Mouse (Mus musculus) naive thymus-derived CD4-positive, alpha-beta T cell, adult 2 months (primary cell): ENCODE data around the gene Gm16181.
"Not testable (repeated sequence)": the region's sequence is repeated elsewhere in the genome, so short reads cannot be mapped to it uniquely, and the experiment has no call there.

ENCODE experiments used
- DNase-seq: peaks from one replicate; pipeline ENCODE4 v3.0.0-alpha.2; 2011; ENCODE audit warnings: low read depth

The Gm16181 gene

DNA sequence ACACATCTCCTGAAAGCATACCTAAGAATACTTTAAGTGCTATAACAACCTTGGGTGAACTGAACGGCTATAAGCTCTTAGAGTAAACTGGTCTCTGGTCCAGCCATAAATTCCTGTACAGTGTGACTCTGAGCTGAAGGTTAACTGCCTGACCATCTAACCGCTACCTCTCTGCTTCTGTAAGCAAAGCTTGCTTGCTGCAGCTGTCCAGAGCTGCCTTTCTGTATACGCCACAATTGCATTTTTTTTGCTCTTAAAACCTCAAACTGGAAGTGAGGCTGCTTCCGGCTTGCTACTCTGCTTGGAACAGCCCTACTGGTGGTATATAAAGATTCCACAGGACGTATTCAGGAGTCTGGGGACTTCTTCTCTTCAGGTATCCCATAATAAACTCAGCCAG is 12.0 kb downstream of the Gm16181 start:
- DNase-seq, result peak; percentile 82

DNA sequence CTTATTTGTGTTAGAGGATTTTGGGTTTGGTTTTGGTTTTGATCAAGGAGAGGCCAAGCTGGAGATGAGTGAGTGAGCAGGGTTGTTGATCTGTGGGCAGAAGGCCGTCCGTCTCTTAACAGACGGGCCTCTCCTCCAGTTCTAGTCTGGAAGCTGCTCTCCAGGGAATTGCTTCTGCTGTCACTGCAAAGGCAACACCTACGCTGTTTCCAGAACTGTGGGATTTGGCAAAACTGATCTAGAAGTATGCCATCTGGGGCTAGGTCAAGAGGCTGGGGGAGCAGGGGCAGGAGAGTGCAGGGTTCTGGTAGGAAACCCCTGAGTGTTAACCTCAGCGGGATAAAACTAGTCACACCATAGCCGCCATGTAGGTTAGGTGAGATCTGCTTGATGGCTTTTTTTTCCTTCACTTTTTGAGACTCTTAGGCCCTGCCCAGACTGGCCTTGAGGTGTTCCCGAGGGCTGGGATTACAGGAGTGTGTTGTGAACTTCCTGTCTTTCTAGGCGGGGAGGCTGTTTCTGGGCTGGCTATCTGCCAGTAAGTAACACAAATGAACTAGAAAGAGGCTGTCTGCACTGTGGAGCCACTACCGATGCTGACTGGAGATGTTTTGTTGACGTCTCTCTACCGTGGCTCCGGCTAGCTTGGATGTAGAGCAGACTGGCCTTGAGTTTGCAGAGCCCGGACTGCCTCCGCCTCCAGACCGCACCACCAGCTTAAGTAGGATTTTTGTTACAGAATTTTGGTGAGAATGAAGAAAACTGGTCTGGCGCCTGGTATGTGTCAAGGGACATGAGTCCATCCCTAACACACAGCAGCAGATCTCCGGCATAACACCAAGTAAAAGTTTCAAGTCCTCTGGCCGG is 12.7 kb downstream of the Gm16181 start, which contains the start of gene Atp6v1g2:
Gene Atp6v1g2 (plus strand): TSS at position 547 of the 867 bp plus-strand sequence.
- DNase-seq, result peak; percentile 66

DNA sequence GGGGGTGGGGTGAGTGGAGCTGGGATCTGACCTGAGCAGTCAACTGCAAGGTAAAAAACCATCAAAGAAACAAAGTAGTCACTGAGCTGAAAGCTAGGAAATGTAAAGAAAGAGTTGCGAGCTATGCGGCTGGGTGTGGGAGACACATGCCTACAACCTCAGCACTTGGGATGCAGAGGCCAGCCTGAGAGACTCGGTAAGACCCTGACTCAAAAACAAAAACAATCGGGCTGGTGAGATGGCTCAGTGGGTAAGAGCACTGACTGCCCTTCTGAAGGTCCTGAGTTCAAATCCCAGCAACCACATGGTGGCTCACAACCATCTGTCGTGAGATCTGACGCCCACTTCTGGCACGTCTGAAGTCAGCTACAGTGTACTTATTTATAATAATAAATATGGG is 13.5 kb downstream of the Gm16181 start:
- DNase-seq, result not testable (repeated sequence)

DNA sequence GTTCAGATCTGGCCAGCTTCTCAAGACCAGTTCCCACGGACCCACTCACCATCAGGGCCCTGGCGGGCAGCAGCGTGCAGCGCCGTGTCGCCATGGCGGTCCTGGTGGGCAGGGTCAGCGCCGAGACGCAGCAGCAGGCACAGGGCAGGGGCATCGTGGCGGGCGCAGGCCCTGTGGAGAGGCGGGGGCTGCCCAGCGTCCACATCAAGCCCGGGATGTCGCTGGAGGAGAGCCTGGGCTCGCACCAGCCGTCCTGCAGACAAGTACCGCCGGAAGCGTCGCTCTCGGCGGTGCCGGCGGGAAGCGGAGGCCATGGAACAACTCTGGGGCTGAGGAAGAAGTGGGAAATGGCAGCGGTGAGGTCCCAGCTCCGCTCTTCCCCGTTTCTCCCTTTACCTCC is 14.3 kb downstream of the Gm16181 start:
- DNase-seq, result peak; percentile 59

DNA sequence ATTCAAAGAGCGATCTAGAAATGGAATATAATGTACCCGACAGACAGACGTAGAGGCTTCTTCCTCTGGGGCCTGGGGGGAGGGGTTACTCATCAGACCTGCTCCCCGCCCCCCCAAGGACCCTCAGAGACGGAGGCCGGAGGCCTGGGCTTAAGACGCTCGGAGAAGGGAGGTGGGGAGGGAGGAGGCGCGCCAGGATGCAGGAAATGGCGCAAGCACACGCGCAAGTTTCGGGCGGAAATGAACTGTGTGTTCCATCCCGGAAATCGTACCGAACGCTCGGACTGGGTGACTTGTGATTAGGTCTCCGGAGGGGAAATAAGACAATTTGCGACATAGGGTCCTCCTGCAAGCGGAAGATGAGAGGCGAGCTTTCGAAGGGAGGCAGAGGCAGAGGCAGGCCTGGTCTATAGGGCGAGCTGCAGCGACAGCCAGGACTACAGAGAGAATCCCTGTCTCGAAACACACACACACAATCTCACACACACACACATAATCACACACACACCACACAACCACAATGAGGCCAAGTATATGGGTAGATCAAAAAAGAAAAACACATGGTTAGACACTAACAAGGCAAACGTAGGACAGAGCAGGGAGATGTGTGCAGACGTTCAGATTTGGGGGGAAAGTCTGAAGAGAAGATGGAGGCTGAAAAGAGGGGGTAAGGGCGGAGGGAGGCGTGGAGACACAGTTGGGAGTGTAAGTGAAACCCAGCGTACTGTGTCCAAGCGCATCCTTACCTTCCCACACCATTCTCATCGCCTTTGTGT is 15.2 kb downstream of the Gm16181 start, which contains the start of gene Nfkbil1:
Gene Nfkbil1 (minus strand): TSS at position 179 of the 776 bp plus-strand sequence.
- peak; percentile 90 for DNase-seq

DNA sequence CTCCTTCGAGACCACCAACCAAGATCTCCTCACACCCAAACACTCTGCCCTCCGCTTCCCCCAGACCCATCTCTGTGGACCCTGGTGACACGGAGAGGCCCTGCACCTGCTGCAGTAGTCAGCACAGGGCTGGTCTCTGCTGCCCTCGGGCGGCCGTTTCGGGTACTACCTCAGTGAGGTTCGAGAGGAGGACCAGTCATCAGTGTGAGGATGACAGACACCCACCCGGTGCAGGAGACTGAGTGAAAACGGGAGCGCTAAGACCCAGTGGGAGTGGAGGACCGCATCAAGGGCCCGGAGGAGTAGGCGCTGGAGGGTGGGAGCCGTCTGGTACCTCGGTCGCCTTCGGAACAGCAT is 15.7 kb downstream of the Gm16181 start:
- DNase-seq, result peak; percentile 99

DNA sequence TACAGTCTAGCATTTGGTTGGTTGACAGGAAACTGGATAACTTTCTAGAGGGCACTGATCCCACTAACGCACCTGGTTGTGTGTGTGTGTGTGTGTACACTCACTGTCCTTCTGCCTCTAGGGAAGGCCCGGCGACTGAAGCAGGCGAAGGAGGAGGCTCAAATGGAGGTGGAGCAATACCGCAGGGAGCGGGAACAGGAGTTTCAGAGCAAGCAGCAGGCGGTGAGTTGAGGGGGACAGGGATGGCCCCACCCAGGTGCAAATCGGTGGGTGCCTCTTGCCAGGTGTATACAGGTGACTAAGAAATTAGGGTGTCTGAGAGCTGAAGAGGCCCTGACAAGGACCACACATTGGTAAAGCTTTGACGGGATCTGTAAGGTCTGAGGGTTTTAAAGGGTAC is 16.4 kb downstream of the Gm16181 start:
- no peak for DNase-seq

DNA sequence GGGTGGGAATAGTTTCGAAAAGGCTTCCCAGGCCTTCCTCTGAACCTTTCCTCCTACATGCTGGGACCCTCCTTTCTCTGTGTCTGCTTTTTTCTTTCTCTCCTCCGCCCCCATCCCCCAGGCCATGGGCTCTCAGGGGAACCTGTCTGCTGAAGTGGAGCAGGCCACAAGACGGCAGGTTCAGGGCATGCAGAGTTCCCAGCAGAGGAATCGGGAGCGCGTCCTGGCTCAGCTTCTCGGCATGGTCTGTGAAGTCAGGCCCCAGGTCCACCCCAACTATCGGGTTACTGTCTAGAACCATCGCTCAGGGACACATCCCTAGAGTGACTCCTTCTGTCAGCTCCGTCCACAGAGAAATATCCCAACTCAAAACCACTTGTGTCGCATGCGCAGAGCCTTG is 16.9 kb downstream of the Gm16181 start:
- DNase-seq, result no peak

DNA sequence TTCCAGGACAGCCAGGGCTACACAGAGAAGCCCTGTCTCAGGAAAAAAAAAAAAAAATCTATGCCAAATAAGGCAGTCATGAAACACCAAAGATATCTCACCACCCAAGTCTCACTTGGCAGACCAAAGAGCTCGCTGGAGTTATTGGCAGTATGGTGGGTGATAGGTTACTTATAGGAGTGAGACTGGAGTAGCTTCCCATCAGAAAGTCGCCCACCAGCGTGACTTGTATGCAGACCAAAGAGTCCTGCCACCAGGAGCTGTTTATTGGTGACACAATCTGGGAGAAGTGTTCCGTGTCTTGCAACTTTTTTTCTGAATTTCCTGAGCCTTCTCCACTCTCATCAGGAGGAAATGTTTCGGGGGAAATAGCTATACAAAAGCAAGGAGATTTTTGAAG is 19.1 kb downstream of the Gm16181 start:
- DNase-seq, result no peak

DNA sequence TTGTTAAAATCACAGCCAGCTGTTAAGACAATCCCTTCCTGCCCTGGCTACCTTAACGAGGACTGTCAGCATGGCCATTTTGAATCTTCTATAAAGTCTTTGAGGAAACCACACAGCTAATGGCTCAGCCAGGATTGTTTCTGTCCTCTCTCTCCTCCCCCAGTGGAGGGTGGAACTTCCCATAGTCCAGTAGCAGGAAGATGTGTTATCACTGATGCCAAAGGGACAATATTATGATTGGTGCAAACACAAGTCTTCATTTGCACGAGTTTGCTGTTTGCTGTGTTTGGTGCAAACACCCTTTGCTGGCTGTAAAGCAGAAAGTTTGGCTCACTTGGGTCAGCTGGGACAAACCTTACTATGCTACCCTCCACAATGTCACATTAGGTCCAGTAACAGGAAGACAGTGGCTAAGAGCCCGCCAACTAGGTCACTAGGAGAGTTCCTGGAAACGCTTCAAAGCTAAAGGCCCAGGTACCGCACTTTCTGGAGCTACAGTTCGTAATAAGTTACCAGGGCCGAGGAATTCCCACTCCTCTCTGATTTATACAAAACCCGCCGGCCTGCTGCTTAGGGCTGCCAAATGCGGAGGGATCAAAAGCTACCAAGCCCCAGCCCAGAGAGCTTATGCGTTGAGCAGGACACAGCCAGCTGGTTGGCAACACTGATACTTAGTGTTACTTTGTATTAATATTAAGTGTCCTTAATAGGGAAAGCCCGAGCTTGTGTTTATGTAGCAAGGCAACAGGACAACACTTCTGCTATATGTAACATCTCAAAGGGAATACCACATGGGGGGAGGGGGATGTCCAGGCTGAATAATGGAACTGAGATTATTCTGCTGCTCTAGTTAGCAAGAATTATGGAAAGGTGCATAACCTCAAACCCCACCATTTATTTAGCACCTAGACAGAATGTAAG is 20.0 kb downstream of the Gm16181 start:
- DNase-seq, result no peak

DNA sequence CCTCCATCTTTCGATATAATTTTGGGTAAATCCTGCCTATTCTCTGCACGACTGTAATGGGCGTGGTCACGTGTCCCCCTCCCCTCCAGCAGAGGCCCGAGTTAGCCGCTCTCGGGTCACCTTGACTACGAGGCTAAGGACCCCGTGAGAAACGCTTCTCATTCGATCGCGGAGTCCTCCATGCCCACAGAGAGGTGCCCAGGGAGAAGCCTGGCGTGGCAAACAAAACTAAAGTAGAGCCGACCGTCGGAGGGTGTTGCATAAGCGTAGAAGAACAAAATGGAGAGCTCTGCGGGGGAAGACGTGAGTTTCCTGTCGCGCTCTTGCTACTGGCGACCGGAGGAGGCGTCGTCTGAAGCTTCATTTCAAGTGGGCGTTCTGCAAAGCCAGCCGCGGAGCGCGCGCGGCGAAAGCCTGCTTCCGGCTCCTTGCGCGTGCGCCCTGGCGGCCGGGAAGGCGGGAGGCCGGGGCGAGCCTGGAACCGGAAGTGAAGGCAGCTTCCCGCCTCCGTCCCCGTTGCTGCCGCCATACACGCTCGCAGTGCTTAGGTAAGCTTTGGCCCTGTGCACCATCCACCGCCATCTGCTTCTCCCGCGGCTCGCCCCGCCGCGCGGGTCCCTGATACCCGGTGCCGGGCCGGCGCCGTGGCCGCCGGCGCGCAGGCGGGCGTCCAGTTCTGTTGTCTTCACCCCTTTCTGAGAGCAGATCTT is 20.8 kb downstream of the Gm16181 start, which contains the start of gene Ddx39b:
Gene Ddx39b (plus strand): TSS at position 442 of the 710 bp plus-strand sequence.
- peak; percentile 98 for DNase-seq

DNA sequence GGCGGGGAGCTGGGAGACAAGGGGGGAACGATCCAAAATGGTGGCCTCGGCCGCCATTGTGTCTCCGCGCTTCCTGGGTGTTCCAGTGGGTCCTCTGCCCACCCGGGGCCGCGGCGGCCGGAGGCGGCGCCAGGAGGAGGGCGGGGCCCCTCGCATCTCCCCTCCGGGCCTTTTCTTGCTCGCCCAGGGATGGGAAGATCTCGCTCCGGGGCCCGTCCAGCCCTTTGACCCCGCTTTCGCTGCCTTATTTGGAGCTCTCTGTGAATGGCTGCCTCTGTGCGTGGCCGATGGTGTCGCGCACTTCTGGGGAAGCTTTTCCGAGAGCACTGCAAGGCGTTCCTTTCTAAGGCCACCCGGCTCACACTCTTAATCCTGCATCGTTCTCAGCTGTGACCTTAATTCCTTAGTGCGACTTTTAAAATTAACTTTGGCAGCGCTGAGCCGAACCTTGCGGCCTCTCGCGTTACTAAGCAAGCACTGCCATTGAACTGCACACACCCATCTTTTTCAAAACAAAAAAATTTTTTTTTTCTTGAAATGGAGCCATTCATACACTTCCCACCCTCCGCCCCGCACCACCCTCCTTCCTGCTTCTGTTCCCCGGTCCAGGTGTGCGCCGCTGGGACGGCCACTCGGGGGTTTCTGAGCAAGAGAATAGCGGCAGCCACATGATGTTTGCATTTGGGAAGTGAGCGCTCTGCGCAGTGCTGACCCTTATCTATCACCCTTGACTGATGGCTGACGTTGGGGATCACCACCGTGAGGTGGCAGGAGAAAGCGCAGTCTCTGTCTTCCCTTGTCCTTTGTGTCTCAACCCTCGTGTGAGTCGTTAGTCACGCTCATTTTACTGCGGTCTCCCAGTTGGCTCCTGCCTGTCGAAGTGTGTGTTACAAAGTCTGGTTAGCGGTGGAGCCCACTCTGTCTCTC is 21.6 kb downstream of the Gm16181 start:
- peak; percentile 75 for DNase-seq

DNA sequence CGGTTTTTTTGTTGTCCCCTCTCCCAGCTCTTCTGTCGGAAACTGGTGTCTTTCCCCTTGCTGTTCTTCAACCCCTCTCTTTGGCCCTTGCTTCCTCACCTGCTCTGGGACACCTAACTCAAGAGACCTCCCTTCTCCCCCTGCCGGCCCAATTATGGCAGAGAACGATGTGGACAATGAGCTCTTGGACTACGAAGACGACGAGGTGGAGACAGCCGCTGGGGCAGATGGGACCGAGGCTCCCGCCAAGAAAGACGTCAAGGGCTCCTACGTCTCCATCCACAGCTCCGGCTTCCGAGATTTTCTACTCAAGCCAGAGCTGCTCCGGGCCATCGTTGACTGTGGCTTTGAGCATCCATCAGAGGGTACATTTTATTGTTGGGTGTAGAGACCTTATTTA is 22.5 kb downstream of the Gm16181 start:
- DNase-seq, result no peak

DNA sequence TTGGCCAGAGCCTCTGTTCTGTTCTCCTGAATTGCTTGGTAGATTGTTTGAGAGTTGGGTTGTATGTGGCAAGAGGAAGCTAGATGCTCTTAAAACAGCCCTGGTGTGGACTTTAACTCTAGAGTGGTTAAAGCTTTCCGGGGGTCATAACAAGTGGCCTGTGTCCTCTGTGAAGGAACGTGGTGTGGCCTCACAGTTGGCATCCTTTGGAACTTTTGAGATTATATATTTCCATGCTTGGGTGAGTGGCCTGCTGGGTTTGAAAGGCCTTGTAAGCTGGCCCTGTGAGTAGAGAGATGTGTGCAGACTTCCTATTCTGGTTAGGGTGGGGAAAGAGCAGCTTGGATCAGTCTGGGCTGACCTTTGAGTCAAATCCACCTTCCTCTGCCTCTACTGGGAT is 24.4 kb downstream of the Gm16181 start:
- DNase-seq, result no peak

DNA sequence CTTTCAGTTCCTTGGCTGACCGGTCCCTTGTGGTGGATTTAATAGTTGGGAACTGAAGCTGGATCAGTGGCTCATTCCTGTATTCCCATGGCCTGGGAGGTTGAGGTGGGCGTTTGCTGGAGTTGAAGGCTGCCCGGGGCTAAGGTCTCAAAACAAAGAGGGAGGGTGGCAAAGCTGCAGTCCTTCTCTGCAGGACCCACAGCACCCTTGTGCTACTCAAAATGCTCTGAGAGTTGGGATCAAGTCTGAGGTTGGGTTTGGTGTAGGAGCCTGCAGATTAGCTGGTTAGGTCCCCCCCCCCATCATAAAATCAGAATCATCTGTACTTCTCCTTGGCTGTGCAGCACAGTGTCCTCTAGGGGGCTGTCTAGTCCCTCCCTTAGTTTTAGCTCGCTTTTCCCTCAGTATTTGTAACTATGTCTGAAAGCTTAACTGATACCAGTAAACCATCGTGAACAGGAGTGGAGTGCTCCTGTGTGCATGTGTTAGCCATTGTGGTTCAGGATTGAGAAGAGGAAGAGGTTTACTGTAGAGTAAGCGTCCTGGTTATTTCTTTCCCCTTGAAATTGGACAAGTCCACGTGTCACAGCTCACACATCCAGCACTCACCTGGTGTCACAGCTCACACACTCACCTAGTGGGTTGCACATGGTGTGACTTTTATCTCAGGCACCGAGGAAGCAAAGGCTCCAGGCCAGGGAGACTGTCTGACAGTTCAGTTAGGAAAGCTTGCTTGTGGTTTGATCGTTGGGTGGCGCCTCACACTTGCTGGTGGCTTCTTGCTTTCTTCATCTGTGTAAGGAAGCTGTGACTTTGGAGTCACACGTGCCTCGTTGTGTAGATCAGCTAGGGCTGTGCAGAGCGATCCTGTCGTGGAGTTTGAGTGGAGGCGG is 25.3 kb downstream of the Gm16181 start:
- peak; percentile 84 for DNase-seq

DNA sequence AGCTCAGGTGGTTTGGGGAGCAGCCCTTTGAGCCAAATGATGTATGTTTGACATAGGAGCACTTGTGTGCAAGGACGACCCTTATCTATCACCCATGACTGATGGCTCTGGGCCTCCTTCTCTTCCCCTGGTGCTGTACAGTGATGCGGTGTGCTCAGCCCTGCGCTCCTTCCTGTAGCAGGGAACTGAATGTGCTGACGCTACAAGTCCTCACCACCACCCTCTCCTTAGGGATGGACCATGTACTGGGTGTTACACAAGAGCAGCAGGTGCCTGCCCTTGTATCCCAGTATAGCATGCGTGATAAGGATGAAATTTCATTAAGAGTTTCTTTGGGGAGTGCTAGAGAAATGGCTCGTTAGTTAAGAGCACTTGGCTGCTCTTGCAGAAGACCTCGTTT is 26.5 kb downstream of the Gm16181 start:
- DNase-seq, result no peak

DNA sequence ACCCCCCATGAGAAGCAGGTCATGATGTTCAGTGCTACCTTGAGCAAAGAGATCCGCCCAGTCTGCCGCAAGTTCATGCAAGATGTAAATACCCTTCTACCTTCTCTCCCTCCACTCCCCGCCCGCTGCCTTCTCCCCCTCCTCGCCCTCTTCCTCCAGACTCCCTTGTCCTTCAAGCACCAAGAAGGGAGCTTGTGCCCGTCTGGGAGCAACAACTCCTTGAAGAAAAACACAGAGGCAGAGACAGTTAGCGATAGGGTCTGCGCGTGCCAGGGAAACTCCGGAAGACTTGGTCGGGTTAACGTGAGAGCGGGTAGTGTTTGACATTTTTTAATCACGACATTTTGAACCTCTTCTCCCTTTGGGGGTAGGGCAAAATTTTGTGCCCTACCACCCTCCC is 28.4 kb downstream of the Gm16181 start:
- DNase-seq, result no peak

DNA sequence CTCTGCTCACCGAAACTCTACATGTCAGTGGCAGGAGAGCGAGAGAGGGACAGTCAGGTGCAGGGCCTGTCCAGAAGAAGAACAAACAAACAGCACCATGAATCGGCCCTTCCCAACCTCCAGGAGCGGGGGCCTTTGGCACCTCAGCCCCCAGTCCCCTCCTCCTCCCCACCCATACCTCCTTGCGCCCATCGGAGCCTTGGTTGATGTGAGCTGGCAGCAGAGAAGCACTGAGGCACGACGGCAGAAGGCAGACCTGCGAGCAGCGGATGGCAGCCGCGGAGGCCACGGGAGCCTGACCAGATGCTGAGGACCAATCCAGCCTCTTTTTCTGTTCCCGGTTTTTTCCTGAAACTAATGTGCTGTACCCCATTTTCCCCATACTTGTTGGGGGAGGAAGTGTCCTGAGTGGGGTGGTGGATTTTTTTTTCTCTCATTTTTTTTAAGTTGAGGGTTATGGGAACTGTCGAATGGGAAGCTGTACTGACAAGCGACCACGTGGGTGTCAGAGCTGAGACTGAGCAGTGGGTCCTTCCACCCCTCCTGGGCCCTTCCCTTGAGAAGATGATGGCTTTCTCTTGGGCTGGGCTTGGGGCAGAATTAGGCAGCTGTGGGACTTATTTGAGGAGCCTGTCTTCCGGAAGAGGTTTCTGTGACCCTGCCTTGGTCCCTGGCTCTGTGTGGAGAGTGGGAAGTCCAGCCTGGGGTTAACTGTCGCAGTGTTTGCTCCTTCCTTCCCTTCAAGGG is 29.0 kb downstream of the Gm16181 start:
- no peak for DNase-seq
